Mouse (Mus musculus) lung, postnatal 0 days (tissue): ENCODE measurements around the gene Atg10.

Experiments
- CTCF ChIP-seq: IDR thresholded peaks from 2 replicates; pipeline ENCODE4 v1.5.1; 2016; ENCODE audit warnings: antibody characterized with exemption, mild to moderate bottlenecking
- EP300 ChIP-seq: IDR thresholded peaks from 2 replicates; pipeline ENCODE4 v1.6.1; 2016; ENCODE audit warnings: antibody characterized with exemption, mild to moderate bottlenecking, control low read depth

DNA sequence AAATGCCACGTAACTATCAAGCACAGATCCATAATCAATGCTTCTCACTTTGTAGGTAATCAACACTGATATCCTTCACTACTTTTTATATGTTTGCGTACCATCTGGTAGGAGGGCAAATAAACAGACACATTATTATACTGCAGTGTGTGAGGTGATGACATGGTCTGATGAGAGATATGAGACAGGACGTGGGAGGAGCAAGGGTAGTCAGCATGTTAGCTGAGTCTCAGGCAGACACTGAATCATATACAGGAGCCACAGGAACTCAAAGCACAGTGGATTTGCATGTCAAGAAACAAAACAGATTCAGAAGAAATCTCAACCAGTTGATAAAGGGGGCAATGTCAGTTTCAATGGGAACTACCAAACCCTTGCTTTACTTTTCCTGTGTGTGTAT lies 185.7 kb downstream of the Atg10 start:
- TF ChIP-seq CTCF, result no peak
- no peak for TF ChIP-seq EP300
